Mouse (Mus musculus) small intestine, adult 2 months (tissue): ENCODE data around the gene Myl7.

Source experiments
- CTCF ChIP-seq: fragments of 200-500 bp; IDR thresholded peaks from 2 replicates; pipeline ENCODE4 v1.5.1; 2012; ENCODE audit warnings: low read depth, mild to moderate bottlenecking, control low read depth, inconsistent platforms, low read length, moderate library complexity, mixed read lengths; ENCODE audit not compliant: insufficient replicate concordance, insufficient read length; ENCODE audit errors: extremely low read depth
- POLR2A ChIP-seq: fragments of 200-500 bp; IDR thresholded peaks from 2 replicates; pipeline ENCODE4 v1.6.1; 2012; ENCODE audit warnings: low read depth, mild to moderate bottlenecking, control low read depth, inconsistent platforms, low read length, moderate library complexity

DNA sequence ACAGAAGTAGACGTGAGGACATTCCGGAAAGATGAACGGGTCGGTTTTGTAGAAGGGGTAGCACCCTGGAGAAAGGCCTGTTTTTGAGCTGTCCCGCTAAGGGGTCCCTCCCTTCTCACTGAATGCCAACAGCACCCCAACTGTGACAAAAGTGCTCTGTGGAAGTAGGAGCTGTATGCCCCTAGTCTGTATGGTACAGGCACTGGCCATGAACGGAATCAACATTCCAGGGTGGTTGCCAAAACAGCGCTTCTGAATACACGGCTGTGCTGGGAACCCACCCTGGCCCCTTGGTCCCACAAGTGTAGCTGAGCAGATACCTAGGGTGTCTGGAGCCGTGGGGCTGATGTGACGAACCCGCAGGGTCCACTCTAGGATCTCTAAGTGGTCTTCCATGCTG lies 25.9 kb downstream of the Myl7 start:
- no peak for TF ChIP-seq CTCF
- no peak for TF ChIP-seq POLR2A
